Mouse (Mus musculus) heart, postnatal 0 days (tissue): Measurements from ENCODE around the gene Ufl1.

Experiments
- CTCF ChIP-seq: IDR thresholded peaks from 2 replicates; pipeline ENCODE4 v1.5.1; 2016; ENCODE audit warnings: antibody characterized with exemption, control low read depth, low read depth
- EP300 ChIP-seq: IDR thresholded peaks from 2 replicates; pipeline ENCODE4 v1.6.1; 2016; ENCODE audit warnings: antibody characterized with exemption, low read depth

GRCm38 (mm10) chr4:25227527-25227926, 54.1 kb downstream of the Ufl1 start:
- TF ChIP-seq CTCF (no peak), EP300 (no peak)
